Mouse (Mus musculus) MEL-GATA-1-ER (cell line): ENCODE results near the gene Rasa4.
A peak's percentile ranks its signal among the peaks of the same experiment; 100 is the strongest.
"Not testable (repeated sequence)": the region's sequence is repeated elsewhere in the genome, so short reads cannot be mapped to it uniquely, and the experiment has no call there.

Experiments used
- DNase-seq: peaks from one replicate; pipeline ENCODE4 v3.0.0-alpha.2; 2012; ENCODE audit warnings: low read depth; ENCODE audit errors: extremely low read depth

Gene Rasa4

DNA sequence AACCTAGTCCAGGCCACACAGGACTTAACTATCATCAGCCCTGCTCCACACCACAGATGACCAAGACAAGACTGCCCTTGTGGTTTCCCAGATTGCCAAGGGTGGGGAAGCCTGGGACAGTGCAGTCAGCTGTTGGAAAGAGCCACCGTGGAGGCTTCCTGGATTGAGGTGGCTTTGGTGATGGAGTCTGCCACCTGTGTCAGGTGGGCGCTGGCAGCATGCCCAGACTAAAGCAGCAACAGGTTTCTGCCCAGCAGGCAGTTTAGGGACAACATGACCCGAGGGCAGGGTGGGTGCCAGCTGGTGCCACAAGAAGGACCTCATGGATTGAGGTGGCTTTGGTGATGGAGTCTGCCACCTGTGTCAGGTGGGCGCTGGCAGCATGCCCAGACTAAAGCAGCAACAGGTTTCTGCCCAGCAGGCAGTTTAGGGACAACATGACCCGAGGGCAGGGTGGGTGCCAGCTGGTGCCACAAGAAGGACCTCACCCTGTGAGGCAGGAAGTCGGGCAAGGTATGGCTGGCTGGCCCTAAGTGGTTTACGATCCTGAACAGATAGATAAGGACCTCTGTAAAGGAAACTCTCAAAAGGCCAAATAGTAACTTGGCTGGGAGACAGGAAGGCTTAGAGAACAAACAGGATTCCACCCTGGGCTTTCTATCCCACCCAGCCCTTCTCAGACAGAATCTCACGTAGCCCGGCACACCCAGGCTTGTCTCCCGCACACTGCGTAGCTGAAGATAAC, 17.1 kb upstream of the Rasa4 start:
- not testable (repeated sequence) for DNase-seq

DNA sequence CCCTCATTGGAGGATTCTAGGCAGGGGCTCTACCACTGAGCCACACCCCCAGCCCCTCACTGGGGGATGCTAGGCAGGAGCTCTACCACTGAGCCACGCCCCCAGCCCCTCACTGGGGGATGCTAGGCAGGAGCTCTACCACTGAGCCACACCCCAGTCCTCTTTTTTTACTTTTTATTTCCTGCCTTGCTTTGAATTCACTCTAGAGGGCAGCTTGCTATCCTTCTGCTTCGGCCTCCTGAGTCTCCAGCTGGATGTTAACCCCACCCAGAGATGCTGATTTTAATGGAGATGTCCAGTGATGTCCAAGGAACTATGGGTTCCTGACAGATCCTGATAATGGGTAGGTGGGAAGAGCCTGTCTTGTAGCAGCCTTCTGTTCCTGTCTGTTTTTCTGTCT, 14.3 kb upstream of the Rasa4 start:
- DNase-seq: no peak

DNA sequence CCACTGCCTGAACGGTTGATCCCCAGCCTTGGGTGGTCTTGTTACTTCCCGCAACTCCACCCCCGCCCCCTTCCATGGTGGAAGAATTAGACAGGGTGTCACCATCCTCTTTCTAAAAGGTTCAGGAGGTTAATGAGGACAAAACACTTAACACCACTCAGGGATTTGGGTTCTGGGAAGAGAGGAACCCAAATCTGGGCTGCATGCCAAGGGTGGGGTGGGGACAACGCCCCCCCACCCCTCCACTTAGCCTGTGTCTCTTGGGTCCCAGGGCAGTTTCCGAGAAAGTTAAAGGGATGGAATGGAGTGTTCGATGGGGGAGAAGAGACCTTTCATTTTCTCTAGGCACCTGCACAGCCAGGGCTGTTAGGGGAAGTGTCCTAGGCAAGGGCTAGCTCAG, 10.7 kb upstream of the Rasa4 start:
- DNase-seq: no peak

DNA sequence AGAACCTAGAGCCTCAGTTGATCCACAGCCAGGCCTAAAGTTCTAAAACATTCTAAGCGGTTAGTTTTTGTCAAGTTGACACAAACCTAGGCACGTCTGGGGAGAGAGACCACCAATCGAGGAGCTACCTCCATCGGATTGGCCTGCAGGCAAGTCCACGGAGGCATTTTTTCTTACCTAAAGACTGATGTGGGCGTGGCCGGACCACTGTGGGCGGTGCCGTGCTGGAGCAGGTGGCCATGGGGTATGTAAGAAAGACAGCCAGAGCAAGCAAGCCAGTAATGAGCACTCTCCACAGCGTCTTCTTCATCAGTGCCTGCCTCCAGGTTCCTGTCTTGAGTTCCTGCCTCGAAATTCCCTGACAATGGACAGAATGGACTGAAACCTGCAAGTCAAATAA, 10.2 kb upstream of the Rasa4 start:
- DNase-seq: no peak

DNA sequence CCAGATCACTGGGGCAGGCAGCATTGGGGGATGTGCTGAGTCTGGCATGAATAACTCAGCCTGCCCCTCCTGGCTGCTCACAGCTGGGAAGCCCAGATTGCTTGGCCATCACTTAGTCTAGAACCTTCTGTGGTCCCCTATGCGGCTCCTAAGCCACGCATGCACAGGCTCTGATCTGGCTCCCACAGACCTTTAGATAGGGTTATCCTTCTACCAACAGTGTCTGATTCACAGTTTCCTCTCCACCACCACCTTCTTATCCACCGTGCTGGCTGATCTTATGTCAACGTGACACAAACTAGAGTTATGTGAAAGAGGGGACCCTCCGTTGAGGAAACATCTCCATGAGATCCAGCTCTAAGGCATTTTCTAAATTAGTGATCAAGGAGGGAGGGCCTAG, 8.6 kb upstream of the Rasa4 start:
- DNase-seq: no peak

DNA sequence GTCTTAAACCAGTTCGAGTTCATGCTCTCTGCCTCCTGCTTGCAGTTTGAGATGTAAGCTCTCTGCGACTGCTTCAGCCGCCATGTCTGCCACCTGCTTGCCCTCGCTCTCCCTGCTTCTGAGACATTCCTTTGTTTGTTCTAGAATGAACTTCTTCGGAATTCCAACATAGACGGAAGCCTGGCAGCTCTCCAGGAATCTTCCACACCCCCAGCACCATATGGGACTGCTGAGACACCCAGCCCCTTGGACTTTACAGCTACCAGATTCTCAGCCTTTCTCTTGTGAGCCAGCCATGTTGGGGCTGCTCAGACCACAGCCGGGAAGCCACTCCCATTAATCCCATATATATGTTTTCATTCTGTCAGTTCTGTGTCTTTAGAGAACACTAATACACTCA, 7.4 kb upstream of the Rasa4 start:
- DNase-seq: no peak

DNA sequence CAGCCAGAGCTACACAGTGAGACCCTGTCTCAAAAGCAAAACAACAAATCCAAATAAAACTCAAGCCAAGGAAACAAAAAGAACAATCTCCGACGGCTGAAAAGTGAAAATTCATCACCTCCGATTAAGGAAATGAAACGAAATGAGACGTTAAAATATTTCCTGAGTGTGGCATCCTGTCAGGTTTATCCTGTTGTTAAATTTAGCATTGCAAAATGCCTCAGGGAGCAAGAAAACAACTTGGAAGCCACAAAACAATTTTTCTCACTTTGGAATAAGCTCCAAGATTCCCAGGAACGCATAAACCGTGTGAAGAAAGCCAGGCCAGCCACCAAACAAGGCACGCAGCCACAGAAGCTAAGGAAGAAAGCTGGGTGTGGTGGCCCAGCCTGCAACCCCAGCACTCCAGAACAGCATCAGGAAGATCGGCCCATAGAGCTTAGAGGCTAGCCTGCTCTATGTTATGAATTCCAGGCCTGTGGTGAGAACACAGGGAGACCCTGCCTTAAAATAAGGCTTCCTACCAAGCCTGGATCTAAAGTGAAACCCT, 6.6 kb upstream of the Rasa4 start:
- DNase-seq: no peak

DNA sequence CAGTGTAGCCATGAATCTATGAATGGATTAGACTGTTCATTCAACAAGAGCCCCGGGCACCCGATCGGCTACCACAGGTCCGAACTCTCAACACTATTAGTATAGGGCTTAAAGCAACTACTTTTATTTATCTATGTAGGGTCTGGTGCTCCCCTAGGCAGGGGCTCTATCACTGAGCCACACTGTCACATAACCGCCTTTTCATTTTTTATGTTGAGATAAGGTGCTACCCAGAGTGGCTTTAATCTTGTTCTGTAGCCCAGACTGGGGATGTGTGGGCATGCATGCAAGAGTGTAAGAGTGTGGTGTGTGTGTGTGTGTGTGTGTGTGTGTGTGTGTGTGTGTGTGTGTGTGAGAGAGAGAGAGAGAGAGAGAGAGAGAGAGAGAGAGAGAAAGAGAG, 5.6 kb upstream of the Rasa4 start:
- DNase-seq: no peak

DNA sequence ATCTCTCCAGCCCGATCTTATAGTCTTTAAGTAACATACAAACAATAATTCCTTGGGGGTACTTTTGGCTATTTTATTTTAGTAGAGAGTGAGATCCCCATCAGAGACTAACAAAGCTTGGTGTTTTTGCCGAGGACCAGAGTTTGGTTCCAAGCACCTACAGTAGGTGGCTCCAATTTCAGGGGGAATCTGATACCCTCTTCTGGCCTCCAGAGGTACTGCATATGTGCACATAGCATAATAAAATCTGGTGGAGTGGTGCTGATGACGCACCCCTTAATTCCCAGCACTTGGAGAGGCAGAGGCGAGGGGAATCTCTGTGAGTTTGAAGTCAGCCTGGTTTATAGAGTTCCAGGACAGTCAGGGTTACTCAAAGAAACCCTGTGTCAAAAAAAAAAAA, 1.4 kb upstream of the Rasa4 start:
- DNase-seq: no peak

DNA sequence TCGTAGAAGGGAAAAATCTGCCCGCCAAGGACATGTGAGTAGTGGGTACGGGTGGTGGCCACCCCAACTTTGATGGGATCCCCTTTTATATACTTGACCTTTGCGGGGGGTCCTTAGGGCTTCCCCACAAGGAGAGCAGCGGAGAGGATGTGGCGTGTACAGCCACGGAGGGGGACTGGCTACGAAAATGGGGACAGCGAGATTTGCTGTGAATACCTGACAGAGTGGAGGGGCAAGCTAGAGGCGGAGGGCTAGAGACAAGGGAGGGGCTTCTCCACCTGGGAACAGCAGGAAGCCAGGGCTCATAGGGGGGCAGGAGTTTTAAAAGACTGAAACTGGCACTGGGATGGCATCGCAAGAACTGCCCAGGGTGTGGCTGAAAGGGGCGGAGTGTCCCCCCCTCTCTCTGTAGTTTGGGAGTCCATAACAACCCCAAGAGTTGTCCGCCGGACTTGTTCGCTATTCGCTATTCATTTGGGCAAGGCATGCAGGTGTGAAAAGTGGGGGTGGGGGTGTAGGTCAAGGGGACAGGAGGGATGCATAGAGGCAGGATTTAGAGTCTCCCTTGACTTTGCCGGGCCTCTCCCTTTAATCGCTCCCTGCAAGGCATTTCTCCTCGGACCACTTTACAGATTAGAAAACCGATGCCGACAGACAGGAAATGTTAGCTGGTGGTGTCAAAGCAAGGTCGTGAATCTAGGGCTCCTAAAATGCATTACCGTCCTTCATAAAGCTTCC, 597 bp downstream of the Rasa4 start:
- DNase-seq: no peak

DNA sequence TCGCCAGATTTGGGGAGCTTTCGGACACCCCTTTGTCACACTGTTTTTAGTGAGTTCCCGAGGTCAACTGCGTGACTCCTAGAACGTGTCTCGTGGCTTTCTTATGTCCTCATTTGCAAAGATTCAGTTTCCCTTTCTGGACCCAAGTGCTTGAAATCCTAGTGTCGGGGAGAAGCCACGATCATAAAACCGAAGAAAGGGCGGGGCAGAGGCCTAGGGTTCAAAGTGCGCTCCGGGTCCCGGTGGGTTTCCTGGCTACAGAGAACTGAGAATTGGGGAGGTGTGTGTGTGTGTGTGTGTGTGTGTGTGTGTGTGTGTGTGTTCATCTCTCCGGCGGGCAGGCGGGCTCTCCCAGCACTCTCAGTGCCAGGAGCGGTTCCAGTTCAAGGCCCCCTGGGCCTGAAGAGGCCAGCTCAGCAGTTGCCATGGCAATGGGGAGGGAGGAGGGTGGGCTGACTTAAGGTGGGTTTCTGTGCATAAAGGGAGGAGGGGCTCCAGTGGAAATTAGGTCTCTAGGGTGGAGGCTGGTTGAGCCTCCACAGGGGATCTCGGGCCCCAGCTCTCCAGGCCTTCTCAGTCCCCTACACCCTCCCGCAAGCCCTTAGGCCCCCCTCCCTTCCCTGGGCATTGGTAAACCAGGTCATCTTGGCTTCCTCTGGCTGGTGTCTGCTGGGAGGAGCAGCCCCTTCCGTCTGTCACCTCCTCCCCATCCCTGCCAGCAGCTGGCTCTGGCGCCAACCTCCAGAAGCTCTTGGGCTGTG, 1.4 kb downstream of the Rasa4 start:
- no peak for DNase-seq

DNA sequence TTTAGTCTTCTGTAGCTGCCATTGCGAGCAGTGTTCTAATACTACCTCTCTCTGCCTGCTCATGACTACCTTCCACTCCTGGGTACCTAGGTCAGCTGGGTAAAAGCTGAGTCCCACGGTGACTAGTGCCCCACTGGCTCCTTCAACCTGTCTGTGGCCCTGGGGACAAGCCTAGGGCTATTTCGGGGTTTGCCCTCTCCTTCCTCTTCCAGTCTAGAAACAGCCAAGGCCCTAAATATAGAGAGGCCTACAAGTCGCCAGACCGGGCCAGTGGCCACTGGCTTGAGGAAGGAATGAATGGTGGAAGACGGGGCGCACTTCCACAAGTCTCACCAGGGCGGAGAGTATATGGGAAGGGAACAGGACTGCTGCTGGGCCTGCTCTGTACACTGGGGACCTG, 2.6 kb downstream of the Rasa4 start:
- DNase-seq: no peak

DNA sequence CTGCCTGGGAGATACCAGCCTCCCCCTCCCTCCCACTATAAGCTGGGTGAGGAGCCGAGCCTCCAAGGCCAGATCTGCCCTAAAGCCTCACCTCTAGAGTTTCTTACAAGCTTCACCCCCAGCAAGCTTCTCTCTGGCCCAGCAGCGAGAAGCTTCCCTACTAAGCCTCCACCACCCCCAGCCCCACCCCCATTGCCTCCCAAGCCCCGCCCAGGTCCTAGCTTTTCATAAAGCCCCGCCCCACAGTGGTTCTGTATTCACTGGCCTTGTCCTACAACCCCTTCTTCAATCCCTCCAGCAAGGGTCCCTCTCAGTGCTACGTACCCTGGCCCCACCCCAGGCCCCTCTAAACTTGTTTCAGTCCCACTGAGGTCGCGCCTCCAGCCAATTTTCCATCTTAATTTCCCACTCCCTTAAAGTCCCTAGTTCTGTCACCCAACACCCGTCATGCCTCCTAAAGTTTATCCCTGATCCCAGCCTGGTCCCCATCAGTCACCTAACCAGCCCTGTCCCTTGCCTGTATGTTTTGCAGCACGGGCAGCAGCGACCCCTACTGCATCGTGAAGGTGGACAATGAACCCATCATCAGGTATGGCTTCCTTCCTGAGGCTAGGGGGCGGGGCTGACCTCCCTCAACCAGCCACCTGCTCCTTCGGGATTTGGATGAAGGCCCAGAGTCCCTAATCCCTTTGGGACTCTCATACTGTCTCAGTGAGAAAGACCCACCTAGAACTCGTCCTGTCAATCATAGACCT, 5.3 kb downstream of the Rasa4 start:
- no peak for DNase-seq

DNA sequence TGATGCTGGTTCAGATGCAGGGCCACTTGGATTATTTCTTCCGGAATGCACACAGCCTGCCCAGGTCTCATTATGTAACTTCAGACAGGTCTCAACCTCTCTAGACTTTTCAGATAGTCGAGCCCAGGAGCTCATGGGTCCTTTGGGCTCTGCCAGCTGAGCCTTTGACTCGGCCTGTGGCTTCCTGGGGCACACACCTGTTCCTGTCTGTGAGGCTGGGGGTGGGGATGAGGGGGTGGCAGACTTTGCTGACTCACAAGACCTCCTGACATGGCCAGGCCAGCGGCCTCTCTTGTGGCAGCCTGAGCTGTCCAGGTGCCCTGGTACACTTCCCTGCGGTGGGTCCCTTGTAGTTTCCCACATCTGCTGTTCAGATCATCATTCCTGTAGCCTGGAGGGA, 8.2 kb downstream of the Rasa4 start:
- DNase-seq: no peak

DNA sequence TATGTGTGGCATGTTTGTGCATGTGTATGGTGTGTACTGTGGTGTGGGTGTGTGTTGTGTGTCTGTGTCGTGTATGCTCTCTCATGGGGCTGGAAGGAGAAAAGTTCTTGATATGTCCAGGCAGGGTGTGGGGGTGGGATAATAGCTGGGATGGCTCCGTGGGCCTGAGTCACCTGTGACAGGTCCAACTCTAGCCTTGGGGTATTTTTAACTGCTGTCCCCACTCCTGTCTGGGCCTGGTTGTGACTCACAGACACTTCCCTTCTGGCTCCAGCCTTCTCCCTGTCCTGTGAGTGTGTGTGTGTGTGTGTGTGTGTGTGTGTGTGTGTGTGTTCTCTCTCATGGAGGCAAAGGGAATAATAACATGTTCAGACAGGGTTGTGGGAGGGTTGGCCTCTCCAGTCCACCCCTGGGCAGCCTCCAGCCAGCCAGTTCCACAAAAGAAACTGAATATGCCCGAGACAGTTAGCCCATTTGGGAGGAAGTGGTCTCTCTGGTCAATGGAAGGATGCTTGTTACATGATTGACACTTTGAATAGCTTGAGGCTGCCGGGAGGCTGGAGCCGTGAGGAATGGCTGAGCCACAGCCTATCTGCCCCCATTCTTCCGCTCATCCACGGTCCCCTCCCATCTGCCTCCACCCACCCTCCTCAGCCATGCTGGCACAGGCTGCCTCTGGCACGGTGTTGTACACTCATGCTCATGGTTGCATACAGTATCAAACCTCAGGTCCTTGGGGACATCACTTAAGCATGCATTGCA, 10.7 kb downstream of the Rasa4 start:
- DNase-seq: no peak

DNA sequence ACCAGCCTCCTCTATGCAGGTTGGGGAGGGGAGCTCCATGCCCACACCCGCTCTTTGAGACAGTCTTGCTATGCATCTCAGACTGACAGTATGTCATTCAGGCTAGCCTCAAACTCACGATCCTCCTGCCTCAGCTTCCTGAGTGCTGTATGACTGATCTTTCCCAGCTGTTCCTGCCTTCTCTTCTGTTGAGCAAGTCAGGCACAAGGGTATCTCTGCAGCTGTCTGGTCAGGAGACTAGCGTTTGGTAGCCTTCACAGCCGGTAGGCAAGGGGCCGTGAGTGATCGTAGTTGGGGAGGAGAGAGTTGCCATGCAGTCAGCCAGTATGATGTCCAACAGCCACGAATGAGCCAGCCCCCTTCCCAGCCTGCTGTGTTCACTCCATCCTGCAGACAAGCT, 11.4 kb downstream of the Rasa4 start:
- no peak for DNase-seq

DNA sequence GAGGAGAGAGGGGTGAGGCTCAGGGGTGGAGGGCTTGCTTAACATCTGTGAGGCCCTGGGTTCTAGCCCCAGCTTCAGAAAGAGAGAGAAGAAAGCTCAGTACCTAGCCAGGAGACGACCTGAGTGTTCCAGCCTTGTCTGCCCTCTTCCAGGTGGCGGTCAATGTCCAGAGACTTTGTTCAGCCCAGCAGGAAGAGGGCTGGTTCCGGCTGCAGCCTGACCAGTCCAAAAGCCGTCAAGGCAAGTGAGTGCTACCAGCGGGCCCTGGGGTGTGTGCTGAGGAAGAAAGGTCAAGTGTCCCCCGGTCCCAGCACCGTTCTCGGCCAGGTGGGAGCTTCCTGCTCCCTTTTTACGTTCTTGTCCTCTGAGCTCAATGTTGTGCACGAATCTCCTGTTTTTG, 14.8 kb downstream of the Rasa4 start:
- no peak for DNase-seq

DNA sequence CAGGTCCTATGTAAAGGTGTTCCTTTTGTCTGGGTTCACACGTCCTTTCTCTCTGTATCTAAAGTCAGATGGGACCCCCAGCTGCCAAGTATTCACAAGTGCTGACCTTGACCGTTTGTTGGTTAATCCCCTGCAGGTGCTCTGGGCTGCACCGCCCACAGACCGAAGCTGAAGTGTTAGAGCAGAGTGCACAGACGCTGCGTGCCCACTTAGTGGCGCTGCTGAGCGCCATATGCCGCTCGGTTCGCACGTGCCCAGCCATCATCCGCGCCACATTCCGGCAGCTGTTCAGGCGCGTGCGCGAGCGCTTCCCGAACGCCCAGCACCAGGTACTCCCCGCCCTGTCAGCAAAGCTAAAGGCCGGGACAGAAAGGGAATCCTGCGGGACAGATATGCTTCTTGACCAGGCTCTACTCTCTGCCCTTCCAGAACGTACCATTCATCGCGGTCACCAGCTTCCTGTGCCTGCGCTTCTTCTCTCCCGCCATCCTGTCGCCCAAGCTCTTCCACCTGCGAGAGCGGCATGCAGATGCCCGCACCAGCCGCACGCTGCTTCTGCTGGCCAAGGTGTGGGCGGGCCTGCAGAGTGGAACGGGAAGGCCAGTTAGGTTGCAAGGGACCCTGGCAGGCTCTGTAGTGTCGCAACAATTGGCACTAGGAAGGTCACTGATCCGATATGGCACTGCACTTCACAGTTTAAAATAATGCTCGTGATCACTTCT, 18.5 kb downstream of the Rasa4 start:
- DNase-seq: peak; percentile 62

DNA sequence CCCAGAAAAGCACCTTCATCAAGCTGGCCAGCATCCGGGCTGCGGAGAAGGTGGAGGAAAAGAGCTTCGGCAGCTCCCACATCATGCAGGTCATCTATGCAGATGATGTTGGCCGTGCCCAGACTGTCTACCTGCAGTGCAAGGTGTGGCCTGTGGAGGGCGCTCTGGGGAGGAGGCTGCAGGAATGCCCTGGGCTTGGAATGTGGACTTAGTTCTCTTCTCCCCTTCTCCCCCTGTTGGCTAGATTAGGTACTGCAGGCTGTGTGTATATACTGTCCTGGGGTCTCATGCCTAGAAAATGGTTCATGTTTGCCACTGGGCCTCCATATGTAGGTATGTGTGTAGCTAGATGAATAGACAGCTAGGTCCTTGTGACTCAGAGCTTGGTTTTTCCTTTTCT, 20.8 kb downstream of the Rasa4 start:
- peak; percentile 37 for DNase-seq

DNA sequence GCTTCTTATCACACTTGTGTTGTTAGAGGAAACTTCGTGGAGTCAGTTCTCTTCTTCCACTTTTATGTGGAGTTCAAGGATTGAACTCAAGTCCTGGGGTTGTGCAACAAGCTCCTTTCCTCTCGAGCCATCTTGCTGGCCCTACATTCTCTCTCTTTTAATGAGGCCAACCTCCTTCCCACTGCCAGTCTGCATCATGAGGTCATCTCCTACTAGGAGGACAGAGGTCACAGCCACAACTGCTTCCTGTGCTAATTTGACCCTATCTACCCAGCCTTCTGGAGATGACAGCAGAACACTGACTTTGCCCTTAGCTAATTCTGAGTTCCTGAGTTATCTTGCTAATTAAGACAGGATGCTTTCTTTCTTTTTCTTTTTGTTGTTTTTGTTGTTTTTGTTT, 24.8 kb downstream of the Rasa4 start:
- no peak for DNase-seq
